Comparison of ENCODE assay signal across 26 mouse cellular contexts in the genomic region with DNA sequence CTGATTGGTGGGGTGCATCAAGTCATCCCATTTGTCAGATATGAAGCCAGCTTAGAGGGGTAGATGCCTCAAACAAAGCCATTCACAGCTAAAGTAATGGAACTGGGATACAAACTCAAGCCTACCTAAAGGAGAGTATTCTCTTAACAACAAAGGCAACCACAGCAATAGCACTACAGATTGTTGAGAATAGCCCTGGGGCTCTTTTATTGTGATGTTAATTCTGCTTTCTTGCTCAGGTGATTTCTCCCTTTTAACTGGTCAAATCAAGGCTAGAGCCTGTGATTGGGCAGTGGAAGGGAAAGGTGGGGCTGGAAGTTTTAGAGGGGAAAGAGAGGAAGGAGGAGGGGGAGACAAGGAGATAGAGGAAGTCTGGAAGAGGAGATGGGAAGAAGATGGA. TPM values are rescaled to one million over a fixed set of nuclear protein-coding genes. Genes with fewer than 3 reads are reported as not detected.
"Had no signal": no experiment of that assay in that cellular context is flagged by ENCODE, and none has a peak within 500 bp of the region (broad histone marks: within the 10 kb centered on the region; RNA-seq: fewer than 3 reads in every experiment).

No protein-coding gene starts in this region.

- H3K4me2 ChIP-seq: limb, embryonic 12.5 days; limb, embryonic 15.5 days; liver, embryonic 11.5 days; lung, embryonic 14.5 days; midbrain, embryonic 13.5 days; neural tube, embryonic 13.5 days had no signal

- H3K4me3 ChIP-seq: limb, embryonic 12.5 days; limb, embryonic 15.5 days; megakaryocyte, embryonic 14.5 days; midbrain, embryonic 10.5 days; midbrain, embryonic 13.5 days; myocyte; neural tube, embryonic 13.5 days had no signal

- H3K27me3 ChIP-seq: limb, embryonic 12.5 days; limb, embryonic 15.5 days had no signal

- H3K9ac ChIP-seq: limb, embryonic 12.5 days; limb, embryonic 15.5 days; liver, embryonic 14.5 days; liver, postnatal 0 days; lung, embryonic 14.5 days; midbrain, embryonic 13.5 days; neural tube, embryonic 13.5 days had no signal

- H3K27ac ChIP-seq: limb, embryonic 12.5 days; limb, embryonic 15.5 days; liver, embryonic 14.5 days; midbrain, embryonic 10.5 days; midbrain, embryonic 13.5 days; neural tube, embryonic 13.5 days; stomach, postnatal 0 days had no signal

- H3K9me3 ChIP-seq: limb, embryonic 12.5 days; limb, embryonic 15.5 days; midbrain, embryonic 10.5 days; midbrain, embryonic 13.5 days; neural tube, embryonic 13.5 days had no signal

- DNase-seq: kidney, adult 2 months; kidney, postnatal 25 days; left cerebral cortex, postnatal 4 days; liver, postnatal 0 days; lung, embryonic 14.5 days; lung, postnatal 10 days; lung, postnatal 36 days; retina, postnatal 1 day; right cerebral cortex, postnatal 25 days; thymus, adult 2 months; thymus, postnatal 14 days; thymus, postnatal 4 days had no signal

- ATAC-seq: intestine, postnatal 0 days; liver, postnatal 0 days; midbrain, embryonic 13.5 days; midbrain, embryonic 16.5 days had no signal

- H3K36me3 ChIP-seq: limb, embryonic 12.5 days; limb, embryonic 15.5 days; midbrain, embryonic 10.5 days; midbrain, embryonic 13.5 days; neural tube, embryonic 13.5 days had no signal

RNA-seq across cellular contexts. Expression of a gene that starts 11.7 kb away (rescaled TPM):
- total RNA-seq: monocyte, adult 5-6 weeks; neutrophil, adult 5-6 weeks had no signal

RNA-seq across cellular contexts. Expression of a gene that starts 44.7 kb away (rescaled TPM):
- total RNA-seq: monocyte, adult 5-6 weeks had no signal
